Mouse (Mus musculus): ENCODE measurements at regions not wholly inside any gene's neighbourhood (a gene's known extent, or its start where the extent isn't known, plus 50 kb on each side); places are given as distances from the start of the nearest gene placed in this dataset.
"Not testable (repeated sequence)": the region's sequence is repeated elsewhere in the genome, so short reads cannot be mapped to it uniquely, and the experiment has no call there.

DNA sequence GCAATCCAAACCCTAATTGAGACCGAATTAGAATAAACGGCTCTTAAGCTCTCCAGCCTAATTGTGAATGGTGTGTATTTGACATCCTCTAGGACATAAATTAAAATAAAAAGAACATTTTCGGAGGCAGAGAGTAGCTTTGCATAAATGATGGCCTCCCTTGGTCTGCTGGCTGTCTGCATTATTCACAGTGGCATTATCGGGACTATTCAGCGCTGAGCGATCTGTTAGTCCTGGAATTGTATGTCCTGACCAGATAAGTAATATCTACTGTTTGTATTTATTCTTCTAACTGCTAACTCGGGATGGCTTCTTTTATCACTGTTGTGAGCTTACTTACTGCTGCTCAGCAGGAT, 299.6 kb downstream of the Chl1 start:
- DNase-seq: no peak

DNA sequence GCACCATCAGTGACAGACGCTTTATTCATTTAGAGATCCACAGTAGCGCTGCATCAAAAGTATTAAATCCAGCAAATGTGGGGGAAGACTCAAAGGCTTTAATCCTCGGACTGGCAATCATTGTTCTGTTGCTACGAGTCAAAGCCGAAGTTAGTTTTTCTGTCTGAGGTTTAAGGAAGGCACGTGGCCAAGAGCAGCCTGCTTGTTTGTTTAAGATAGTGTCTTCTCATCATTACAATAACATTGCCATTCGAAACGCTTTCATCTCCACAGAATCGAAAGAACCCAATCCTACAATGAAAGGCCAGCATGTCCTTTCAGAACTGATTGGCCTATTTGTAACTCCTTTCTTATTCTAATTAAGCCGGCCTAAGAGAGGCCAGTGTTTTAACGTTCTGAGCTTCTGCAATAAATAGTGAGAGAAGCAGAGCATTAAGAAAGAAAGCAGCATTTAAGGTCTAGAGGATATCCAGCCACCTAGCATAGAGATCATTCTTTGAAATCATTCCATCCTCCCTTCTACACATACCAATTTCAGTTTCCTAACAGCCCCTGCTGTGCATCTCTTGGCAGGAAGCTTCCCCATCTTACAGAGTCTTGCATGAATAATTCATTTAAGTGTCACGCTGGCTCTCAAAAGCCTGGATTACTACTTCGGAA, 300.1 kb downstream of the Chl1 start:
- DNase-seq: peak; percentile 2

DNA sequence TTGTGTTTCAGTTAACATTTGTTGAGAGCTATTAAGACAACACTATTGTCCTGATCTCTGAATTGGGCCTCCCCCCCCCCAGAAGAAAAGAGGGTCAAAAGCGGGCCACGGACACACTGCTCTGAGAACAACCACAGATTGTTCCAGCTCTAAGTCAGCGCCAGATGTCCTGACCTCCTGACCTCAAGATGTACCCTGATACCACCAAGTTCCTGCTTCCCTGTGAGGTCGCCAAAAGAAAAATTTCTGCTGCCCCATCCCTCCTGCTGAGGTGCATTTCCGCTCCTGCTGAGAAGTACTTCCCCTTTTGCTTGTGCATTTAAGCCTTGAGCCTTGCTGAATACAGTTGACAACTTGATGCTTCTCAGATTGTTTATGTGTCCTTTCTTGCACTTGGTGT, 306.0 kb downstream of the Chl1 start:
- DNase-seq: not testable (repeated sequence)

DNA sequence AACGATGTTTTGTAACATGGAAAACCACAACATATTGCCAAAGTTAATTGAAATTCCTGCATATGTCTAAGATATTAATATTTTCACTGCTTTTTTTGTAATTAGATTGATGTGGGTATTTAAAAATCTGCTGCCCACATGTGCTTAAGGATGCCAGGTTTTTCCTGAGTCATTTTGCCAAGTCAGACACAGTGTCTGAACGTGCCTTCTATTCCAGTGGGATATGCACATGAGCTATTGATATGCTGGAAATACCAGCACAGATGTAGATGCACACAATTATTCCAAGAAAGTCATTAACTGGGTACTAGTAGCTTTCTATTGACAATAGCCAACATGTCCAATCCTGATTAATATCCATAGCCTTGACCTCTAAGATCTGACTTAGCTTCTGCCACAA, 315.7 kb downstream of the Chl1 start:
- DNase-seq: no peak

DNA sequence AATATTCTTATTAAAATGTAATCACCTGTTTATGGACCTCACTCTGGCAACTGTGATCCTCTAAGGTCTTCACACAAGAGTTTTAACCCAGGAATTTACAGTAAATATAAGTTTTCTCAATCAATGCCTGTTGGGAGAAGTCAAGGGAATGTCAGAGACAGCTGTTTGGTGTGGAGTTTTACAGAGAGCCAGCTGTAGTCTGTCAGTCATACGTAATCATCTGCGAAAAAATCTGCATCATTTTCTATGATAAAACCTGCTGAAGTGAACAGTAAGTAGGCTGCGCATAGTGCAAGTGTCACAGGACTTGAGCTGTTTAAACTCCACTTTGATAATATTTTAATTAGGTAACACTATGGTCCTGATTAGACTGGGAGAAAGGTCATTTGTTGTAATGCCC, 317.2 kb downstream of the Chl1 start:
- DNase-seq: peak; percentile 10

DNA sequence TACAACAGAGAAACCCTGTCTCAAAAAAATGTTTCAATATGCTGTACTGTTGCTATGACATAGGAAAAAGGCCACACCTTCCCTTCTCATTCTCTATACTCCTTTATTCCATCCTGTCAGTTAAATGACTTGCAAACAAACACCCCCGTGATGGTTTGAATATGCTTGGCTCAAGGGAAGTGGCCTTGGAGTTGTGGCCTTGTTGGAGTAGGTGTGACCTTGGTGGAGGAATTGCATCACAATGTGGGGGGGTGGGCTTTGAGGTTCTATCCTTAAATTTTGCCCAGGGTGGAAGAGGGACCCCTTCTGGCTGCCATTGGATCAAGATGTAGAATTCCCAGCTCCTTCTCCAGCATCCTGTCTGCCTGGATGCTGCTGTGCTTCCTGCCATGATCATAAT, 318.5 kb downstream of the Chl1 start:
- no peak for DNase-seq

DNA sequence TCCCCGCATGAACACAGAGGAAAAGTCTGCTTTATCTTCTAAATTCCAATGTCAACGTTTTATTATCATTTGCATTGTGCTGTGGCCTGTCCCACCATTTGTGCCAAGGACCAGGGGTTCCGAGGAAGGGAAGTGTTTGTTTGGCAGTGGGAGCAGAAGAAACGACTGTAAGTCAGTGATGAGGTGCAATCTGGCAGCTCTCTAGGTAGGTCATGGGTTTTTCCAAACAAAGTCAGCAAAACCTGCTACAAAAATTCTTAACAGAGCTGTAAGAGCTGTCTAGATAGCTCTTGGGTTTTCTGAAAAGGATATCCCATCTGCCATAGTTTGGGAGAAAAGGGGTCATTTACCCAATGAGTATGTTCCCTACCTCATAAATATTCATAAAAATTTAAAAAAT, 321.9 kb downstream of the Chl1 start:
- no peak for DNase-seq

DNA sequence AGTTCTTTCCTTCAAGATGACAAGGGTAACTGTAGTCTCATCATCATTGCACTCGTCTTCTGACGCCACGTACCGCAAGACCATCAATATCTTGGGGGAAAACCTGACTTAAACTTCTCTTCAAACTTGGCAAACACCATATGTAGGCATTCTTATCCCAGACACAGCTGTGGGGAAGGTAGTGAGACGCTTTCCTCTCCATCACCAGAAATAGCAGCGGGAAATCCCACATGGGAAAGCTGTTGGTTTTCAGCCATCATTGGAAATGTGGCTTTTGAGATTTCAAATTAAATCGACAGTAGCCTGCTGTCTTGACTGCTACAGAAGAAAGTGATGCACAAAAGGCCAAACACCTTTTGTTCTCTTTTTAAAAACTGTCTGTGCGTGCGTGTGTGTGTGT, 322.4 kb downstream of the Chl1 start:
- DNase-seq: no peak

DNA sequence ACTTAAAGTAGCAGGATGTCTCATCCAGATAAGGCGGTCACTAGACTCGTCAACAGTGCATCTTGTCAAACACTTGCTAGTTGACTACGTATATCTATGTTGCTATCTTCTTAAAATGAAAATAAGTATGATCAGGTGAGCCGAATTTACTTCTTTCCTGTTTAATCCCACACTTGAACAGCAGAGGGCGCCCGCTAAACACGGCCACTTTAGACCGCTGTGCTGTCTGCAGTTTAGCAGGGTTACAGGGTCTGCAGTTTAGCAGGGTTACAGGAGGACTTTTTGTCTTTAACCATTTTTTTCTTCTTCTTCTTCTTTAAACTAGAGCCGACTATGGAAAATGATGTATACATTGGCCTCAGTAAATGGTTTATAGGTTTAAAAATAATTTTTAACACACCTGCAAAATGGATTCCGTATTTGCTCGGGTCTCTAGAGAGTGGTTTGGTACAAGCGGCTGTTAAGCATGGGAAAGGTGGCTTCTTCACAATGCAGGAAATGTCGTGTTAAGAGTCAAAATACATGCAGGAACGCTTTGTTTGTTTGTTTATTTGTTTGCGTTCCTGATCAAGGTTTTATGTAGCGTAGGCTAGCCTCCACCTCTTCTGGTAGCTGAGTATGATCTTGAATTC, 323.2 kb downstream of the Chl1 start:
- DNase-seq: peak; percentile 23

DNA sequence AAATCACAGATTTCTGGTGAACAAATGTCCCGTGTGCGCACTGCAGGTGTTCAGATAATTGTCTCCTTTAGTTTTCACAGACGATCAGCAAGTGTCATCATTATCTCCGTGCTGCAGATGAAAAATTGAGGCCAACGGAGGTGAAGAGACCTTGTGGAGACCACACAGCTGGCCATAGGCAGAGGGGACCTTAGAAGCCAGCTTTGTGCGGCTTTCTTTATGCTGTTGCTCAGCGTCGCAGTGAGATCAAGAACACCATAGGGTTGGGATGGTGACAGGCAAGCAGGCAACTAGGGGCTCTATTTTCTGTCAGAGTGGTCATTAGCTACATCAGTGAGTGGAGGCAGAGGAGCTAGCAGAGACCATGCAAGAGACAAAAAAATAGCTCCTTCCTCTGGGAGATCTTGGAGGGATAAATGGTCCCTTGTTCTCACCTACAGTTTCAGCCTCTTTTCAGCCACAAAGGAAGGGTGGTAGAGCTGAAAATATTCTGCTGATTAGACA, 324.4 kb downstream of the Chl1 start:
- no peak for DNase-seq

DNA sequence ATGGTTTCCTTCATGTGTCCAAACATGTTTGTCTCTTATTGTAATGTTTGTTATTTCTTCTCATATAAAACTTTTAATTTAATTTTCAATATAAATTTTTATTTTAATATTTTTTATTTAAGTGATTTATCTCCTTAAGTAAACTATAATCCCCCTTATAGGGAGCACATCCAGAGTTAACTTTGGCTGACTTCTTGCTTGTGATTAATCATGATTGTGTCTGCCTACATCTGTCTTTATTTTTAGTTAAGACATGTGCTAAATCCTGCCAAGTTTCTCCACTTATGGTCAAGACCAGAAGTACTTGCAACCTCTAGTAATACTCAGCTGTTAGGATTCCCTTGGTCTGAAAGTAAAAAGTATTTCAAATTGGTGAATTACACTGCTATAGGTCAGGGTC, 349.4 kb downstream of the Chl1 start:
- DNase-seq: no peak

DNA sequence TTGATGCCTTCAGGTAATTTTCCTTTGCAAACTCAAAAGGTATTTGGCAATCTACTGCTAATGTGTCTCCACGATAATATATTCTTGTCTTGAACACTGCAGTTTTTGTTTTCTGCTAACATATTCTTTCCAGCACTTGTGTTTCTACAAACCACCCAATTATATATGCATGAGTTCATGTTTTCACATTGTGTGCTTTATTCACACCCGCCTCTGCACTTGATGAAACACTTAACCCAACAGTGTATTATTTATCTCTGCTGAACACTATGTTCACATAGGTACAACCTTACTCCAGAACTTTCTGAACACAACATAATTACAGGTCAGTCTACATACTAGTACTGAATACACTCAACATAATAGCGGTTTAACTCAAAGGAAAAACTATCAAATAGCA, 383.1 kb downstream of the Chl1 start:
- no peak for DNase-seq

DNA sequence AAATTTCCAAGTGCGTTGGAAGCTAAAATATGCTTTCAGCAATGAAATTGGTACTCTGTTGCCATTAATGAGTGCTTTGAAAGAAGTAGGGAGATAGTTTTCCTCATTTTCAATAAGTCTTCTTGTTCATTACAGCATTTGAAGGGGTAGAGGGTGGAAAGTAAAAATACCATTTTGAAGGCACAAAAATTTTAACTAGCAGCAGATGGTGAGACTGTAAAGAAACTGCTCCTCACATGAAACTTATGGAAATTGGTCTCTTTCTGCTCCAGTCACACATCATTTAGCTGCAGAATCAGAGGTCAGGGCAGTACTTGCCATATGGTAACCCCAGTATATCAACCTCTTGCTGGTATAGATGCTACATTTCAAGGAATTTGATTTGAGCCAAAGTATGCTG, 414.1 kb downstream of the Chl1 start:
- DNase-seq: no peak

DNA sequence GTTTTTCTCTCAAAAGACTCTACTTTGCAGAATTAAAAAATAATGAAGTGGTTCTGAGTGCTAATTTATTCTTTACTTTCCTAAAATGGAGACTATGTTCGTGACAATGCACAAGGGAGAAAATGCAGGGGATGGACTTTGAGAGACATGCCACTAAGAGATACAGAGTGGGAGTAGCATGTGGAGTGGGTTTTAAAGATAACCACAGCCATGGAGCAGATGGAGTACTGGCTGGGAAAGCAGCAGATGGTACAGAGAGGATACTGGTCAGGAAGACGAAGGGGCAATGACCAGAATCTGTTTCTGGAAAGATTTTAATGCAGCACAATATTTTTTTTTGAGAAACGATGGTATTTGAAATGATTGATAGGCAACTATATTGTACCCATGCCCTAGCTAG, 416.7 kb downstream of the Chl1 start:
- DNase-seq: no peak

DNA sequence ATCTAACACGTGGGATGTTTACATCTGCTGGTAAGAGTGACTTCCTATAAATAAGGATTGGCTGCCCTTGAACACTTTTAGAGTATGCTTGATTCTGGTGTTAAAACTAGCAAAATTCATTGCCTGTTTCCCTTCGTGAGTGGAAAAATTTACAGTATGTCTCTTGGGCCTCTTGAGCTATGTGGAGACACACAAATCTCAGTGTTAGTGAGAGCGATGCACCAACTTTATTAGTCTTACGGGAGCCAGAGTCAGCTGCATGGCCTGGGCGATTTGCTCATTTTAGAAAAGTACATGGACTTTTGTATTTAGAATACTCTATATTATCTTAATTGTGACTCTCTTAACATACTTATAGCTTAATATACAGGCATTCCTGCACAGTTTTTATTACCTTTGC, 430.0 kb downstream of the Chl1 start:
- no peak for DNase-seq

DNA sequence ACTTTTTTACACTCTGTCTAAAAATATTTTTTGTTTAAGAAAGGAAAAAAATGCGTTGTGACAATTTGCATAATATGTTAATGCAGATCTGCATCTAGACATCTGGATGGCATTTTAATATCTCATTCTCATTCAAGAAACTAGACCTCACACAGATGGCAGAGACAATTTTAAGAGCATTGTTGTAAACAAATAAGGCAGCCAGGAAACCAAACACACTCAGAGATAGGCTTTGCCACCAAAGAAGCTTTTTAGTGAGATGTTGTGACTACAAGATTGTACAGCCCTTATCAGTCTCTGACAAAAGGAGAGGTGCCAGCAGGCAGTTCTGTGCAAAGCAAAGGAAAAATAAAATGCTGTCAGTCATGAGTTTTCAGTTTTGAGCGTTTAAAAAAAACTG, 434.0 kb downstream of the Chl1 start:
- no peak for DNase-seq

DNA sequence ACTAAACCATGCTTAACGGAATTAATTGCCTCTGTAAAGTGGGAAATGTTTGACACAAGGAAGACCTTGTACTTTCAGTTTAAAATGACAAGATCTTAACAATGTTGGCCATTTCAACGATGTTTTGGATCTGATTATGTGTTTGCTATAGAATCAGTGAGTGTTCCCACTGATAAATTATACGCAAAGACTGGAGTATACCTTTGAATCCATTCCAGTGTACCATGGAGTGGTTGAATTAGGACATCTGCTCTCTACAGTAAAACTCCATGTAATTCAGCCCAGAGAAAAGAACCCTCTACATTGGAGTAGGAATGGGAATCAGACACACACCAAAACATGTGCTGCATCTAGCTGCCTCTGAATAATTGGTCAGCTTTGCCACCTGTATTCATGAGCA, 437.1 kb downstream of the Chl1 start:
- no peak for DNase-seq

DNA sequence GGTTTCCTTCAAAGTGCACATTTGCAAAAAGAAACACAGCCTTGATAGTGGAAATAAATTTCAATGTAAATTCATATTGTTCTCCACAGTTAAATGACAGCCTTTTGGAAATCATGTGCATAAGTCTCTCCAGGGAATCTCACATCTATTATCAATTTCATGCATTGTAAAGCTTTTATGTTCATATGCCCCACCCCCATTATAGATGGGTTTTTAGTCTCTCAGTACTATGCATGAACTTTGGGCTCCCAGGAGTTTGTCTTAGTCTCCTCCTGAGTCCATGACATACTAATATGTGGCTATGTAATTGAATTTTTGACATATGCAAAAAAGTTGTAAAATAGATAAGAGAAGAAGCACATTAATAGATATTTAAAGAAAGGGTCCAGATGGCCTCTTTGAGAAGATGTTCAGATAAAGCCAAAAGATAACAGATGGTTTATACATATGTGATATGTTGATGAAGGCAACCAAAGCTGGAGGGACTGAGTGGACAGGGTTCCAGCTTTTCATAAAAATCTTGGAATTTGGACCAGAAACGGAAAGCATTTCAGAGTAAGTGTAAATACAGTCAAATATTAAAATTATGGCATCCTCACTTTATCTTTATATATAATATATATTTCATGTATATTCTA, 442.9 kb downstream of the Chl1 start:
- DNase-seq: no peak

DNA sequence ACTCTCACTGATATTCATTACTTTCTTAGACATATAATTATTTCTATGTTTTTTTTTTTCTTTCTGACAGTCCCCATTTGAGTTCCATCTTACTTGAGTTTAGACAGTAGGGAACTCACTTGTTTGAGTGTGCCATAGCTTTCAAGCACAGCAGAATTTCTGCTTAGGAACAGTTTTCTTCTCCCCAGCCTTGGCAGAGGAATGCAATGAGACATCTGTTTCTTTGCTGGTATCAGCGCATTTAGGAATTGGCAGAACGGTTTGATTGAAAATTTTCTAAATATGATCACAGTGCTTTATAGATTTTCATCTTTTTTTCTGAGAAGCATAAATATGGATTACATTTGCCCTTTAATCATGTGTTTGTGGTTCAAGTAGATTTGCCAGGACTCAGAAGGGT, 448.6 kb downstream of the Chl1 start:
- DNase-seq: no peak

DNA sequence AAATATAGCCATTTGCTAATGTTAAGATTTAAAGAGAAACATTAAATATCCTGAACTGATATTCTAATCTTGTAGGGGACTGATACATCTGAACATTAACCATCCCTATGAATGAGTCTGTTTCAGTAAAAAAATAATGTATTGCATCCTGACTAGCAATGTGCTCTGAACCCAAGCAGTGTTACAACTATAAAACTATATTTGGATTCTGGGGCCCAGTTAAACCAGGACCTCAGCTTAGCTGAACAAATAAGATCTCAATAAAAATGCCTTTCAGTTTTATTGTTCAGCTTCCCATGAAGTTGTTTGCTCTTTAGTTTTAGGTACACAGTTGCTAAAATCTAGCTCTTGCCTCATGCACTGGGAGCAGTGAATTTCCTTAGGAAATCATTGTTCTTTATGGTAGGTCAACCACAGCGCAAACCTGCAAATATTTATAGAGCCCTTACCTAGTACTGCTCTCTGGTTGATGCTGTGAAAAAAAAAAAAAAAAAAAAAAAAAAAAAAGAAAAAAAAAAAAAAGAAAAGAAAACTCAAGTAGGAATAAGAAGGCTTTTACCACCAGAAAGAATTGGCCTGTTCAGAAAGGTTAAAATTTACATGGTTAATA, 457.5 kb downstream of the Chl1 start:
- DNase-seq: no peak

DNA sequence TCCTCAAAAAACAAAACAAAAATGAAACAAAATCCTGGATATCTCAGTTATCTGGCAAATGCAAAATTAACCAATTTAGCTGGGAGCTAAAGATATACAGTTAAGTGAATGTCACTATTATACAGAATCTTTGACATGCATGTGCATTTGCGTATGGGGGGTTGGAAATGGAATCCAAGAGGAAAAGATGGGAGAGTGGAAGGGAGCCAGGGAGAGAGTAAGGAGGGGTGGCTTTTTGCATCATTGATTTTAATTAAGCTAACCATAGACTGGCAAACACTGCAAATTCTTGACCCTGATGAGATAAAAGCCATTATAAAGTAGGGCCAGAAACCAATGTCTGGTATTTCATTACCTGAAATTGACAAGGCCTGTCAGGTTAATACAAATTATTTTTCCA, 488.8 kb downstream of the Chl1 start:
- DNase-seq: no peak

DNA sequence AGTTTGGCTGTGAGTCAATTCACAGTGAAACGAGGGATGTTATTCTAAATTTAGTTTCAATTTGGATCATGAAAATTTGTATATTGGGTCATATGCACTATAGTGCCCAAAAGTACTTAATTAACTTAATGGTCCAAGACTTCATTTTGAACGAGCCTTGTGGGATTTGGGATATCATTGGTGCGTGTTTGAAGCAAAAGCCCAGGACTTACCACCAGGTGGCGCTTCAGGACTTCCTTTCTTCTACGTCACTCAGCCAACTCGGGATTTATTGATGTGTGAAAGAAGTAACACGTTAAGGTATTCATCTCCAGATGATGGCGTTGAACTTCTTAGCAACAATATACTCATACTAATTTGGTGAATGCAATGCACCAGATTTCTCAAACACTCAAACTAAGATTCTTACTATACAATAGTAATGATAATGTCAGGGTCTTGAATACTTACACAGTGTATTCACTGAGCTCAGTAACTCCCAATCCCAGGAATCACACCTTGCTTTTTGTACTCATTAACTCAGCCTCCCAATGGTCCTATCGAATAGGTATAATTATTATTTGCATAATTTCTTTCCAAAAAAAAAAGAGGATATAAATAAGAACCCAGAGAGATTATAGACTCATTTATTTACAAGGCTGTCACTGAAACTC, 464.0 kb upstream of the Cntn6 start:
- DNase-seq: peak; percentile 64

DNA sequence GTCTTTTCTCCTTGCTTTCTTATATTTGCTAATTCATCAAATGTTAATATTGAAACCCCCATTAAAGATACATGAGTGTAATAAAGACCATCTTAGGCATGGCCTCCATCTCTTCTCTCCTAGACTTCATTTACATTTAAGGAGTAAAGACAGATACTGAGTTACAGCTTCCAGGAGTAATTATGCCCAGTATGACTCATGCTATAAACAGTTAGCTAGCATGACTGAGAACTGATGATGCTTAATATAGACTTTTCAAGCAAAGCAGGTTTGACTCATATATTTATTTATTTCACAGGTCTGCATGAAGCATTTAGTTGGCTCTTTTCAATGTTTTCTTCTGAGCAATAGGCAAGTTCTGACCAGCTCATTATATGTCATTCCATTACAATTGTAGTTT, 453.7 kb upstream of the Cntn6 start:
- no peak for DNase-seq

DNA sequence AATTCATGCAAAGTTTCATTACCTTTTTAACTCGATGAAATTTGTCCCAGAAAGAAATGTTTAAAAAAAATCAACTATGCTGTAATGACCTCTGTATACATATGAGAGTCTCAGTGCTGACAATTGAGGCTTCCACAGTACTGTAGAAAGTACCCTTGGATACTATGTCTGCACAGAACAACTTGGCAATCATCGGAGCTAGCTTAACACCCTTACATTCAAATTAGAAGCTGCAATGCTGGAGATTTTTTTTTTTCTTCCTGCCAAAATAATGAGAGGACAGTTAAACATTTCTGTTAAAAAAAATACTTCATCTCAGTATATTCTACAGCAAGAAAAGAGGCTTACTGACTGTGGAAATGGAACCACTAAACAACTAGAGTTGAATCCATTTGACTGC, 452.1 kb upstream of the Cntn6 start:
- no peak for DNase-seq
